Mouse (Mus musculus): Measurements from ENCODE around the gene Tprkb. TPM values are rescaled to one million over a fixed set of nuclear protein-coding genes. Genes with fewer than 3 reads are reported as not detected.
A peak's percentile ranks its signal among the peaks of the same experiment; 100 is the strongest.
"Not testable (repeated sequence)": the region's sequence is repeated elsewhere in the genome, so short reads cannot be mapped to it uniquely, and the experiment has no call there.

The Tprkb gene
- polyA plus RNA-seq (2012; rRNA removed): 109 and 124 TPM in 2 replicates

DNA sequence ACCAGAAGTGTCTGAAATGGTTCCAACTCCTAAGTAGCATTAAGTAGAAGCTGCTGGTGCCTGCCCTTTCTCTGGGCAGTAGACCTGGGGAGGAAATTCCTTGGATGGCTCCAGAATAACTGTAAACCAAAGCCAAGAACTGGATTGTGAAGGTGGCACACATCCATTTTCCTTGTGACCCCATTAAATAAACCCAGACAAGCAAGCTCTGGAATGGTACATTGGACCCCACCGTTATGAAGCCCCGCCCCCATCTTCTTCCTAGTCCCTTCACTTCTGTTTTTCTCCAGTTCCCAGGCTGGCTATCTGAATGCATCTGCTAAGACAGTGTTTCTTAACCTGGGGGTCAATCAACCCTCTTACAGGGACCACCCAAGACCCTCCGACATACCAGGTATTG is at the start of gene Tprkb:
TSS of gene Tprkb (plus strand) at position 279 of the 400 bp plus-strand sequence.
- Histone ChIP-seq H3K4me1 (ENCODE audit: control insufficient read depth, insufficient read depth, low read length) (no peaks in the 10 kb centered on the region), H3K4me3 (ENCODE audit: insufficient read depth, low read length) (no peak within 1 kb of the TSS; the same call in 1 of the 2 replicates)

DNA sequence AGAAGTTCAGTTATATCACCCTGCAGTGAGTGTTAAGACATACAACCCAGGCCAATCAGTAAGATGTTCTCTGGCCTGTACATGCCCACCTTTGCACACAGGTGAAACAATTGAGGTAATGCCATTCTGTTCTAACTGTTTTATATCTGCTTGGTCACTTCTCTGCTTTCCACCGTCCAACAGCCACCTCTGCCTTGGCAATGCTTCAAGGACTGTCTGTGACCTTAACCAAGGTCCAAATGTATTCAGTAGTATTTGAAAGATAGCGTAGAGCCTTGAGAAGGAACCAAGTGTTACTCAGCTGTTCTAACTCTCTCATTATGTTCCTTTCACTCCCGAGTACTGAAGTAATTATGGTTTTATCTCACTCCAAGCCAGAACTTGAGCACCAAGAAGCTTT is 49.1 kb upstream of the Tprkb start:
- no peak overlapping the region for H3K4me3 ChIP-seq (ENCODE audit: insufficient read depth, low read length)
- H3K27ac ChIP-seq (ENCODE audit: insufficient read depth, low read length): no peak overlapping the region; the same call in 1 of the 2 replicates
- TF ChIP-seq CTCF (IDR thresholded peaks at IDR 0.05; ENCODE audit: extremely low read depth, insufficient read depth, low read length): no peak
- no peak for TF ChIP-seq POLR2A (IDR thresholded peaks at IDR 0.05; ENCODE audit: extremely low read depth, insufficient read depth, low read length)
- H3K4me1 ChIP-seq (ENCODE audit: control insufficient read depth, insufficient read depth, low read length): 0 out of 2 replicates have a peak, but pooled peaks cover 2% of the 10 kb centered on the region

More for the DNA sequence above, at the start of gene Tprkb:
- 0 out of 2 replicates have a peak within 1 kb of the TSS, but pooled peaks have one; percentile 10 for H3K27ac ChIP-seq (ENCODE audit: insufficient read depth, low read length)
- TF ChIP-seq POLR2A (IDR thresholded peaks at IDR 0.05; ENCODE audit: extremely low read depth, insufficient read depth, low read length) (no peak), CTCF (IDR thresholded peaks at IDR 0.05; ENCODE audit: extremely low read depth, insufficient read depth, low read length) (no peak)

DNA sequence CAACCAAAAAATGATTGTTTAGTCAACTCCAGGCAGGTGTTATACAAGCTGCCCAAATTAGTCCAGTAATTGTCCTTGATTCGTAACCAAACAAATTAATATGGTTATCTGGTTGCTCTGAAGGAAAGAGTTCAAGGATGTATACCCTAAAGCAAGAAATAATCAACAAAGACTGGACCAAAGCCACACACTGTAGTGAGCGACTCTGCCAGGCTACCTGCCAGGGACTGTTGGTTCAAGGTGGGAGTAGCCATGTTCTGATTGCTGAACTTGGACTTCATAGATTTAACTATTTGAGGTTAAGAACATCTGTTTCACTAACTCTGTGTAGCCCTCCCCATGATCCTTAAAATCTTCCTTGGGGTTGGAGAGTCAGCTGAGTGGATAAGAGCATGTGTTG is 48.5 kb upstream of the Tprkb start:
- Histone ChIP-seq H3K4me3 (ENCODE audit: insufficient read depth, low read length) (no peak overlapping the region), H3K4me1 (ENCODE audit: control insufficient read depth, insufficient read depth, low read length) (0 out of 2 replicates have a peak, but pooled peaks cover 2% of the 10 kb centered on the region), H3K27ac (ENCODE audit: insufficient read depth, low read length) (no peak overlapping the region)
- TF ChIP-seq CTCF (IDR thresholded peaks at IDR 0.05; ENCODE audit: extremely low read depth, insufficient read depth, low read length): no peak
- TF ChIP-seq POLR2A (IDR thresholded peaks at IDR 0.05; ENCODE audit: extremely low read depth, insufficient read depth, low read length): no peak

DNA sequence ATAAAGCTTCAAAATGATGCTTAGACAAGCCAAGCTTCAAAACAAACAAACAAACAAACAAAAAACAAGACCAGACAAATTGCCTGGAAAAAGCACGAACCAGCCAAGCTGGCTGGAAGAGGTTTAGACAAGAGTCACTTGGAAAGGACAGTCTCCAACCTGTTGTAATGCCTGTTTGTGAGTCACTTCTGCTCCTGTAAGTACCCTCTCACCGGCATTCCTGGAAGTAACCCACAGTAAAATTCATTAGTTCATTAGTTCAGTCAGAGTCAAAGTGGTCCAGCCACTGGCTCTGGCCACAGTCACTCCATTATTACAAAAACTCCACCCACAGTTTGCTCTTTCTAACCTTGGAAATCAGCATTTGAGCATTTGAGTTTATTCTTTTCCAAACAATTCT is 47.8 kb upstream of the Tprkb start:
- H3K27ac ChIP-seq (ENCODE audit: insufficient read depth, low read length): no peak overlapping the region
- 0 out of 2 replicates have a peak, but pooled peaks cover 2% of the 10 kb centered on the region for H3K4me1 ChIP-seq (ENCODE audit: control insufficient read depth, insufficient read depth, low read length)
- no peak overlapping the region for H3K4me3 ChIP-seq (ENCODE audit: insufficient read depth, low read length)
- TF ChIP-seq CTCF (IDR thresholded peaks at IDR 0.05; ENCODE audit: extremely low read depth, insufficient read depth, low read length) (no peak), POLR2A (IDR thresholded peaks at IDR 0.05; ENCODE audit: extremely low read depth, insufficient read depth, low read length) (no peak)

DNA sequence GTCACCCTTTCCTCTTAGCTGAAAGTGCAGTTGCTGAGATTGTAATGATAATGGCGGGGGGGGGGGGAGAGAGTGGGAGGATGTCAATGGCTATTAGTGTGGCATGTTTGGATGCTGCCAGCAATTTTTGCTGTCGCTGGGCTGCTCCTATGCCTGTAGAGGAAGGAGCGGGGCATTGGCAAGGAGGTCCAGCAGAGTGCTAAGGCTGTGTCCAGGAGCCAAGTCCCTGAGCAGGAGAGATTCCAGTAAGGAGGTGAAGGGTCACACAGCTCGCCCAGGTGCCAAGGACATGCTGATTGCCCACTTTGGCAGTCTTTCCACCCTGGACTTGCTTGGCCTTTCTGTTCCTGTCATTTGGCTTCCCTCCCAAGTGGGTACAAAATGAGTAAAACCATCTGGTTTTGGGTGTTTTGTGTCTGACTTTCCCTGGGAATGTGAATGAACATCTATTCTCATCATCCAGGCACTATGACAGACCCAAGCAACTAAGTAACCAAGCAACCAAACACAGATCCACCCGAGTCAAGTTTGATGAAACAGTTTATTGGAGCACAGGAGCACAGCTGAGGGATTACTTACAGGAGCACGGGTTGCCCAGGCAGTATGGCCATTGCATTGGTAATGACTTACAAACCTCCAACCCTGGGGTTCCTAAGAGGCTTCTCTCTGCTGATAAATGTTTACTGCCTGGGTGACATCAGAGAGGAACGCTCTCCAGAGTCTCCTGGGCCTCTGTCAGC is 46.6 kb upstream of the Tprkb start:
- H3K4me3 ChIP-seq (ENCODE audit: insufficient read depth, low read length); H3K27ac ChIP-seq (ENCODE audit: insufficient read depth, low read length); H3K4me1 ChIP-seq (ENCODE audit: control insufficient read depth, insufficient read depth, low read length): not testable (repeated sequence)

DNA sequence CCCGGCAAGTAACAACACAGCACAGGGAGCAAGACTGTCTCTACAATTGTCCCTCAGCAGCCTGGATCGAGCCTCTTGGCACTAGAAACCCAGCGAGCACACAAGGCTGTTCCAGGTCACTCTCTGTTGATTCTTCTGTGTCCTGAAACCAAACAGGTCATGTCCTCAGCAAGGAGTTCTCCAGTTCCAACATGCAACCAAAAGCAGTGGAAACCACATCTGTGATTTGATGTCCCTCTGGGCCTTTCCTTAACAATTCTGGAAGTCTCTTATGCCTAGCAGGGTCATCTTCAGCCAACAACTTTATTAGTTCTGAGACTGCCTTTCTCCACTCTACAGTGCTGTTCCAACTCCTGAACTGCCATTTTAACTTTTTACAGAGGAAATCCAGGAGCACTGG is 45.5 kb upstream of the Tprkb start:
- H3K4me3 ChIP-seq (ENCODE audit: insufficient read depth, low read length); H3K27ac ChIP-seq (ENCODE audit: insufficient read depth, low read length); H3K4me1 ChIP-seq (ENCODE audit: control insufficient read depth, insufficient read depth, low read length): not testable (repeated sequence)

DNA sequence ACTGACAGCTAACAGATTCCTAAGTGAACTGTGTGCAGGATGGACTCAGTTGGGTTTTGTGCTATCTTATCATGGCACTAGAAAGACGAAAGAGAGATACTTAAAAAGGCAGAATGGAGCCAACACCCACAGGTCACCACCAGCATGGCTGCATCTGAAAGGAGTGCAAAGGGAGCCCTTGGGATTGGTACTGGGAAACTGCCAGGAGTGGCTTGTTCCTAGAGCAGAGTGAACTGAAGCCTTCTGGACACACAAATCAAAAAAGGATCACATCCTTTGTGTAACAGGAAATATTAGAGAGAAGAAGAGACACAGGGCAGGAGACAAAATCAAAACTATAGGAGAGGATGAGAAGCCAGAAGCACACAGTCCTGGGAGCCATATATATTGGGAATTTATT is 44.7 kb upstream of the Tprkb start:
- H3K4me3 ChIP-seq (ENCODE audit: insufficient read depth, low read length); H3K27ac ChIP-seq (ENCODE audit: insufficient read depth, low read length); H3K4me1 ChIP-seq (ENCODE audit: control insufficient read depth, insufficient read depth, low read length): not testable (repeated sequence)

DNA sequence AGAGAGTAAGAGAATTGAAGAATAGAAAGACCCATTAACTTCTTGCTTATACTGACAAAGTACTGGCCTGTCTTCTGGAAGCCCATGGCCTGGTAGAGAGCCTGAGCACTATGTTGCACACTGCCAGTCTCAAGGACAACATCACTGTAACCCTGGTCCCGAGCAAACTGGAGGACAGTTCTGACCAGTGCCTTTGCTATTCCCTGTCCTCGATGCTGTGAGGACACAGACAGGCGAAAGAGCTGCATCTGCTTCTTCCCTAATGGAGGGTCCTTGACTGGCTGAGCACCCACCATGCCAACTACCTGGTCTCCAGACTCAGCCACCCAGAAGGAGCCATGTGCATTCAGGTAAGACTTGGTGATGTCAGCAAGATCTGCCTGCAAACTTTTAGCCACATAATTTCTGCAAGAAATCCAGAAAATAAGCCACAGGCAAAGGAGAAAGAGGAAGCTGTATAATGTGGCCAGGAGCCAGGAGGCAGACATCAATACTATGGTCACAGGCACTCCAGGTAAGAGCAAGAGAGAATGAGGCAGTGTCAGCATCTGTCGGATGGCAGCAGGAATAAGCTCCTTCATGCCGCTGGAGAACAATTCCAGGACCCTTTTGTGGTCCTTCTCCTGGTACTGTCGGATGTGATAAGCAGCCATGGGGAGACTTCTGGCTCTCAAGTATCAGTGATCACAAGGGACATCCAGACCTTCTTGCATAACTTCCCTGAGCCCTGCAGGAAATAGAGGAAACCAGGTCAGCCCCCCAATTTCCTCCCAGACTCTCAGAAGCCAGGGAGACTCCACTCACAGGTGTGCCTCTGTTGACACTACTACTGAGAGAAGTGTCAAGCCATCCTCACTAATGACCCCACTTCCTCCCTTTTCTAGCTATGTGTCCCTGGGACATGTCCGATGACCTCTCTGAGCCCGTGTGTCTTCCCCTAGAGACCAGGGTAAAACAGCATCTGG is 43.7 kb upstream of the Tprkb start:
- Histone ChIP-seq H3K4me3 (ENCODE audit: insufficient read depth, low read length) (no peak overlapping the region), H3K27ac (ENCODE audit: insufficient read depth, low read length) (no peak overlapping the region), H3K4me1 (ENCODE audit: control insufficient read depth, insufficient read depth, low read length) (0 out of 2 replicates have a peak, but pooled peaks cover 2% of the 10 kb centered on the region)
- TF ChIP-seq POLR2A (IDR thresholded peaks at IDR 0.05; ENCODE audit: extremely low read depth, insufficient read depth, low read length) (no peak), CTCF (IDR thresholded peaks at IDR 0.05; ENCODE audit: extremely low read depth, insufficient read depth, low read length) (no peak)

DNA sequence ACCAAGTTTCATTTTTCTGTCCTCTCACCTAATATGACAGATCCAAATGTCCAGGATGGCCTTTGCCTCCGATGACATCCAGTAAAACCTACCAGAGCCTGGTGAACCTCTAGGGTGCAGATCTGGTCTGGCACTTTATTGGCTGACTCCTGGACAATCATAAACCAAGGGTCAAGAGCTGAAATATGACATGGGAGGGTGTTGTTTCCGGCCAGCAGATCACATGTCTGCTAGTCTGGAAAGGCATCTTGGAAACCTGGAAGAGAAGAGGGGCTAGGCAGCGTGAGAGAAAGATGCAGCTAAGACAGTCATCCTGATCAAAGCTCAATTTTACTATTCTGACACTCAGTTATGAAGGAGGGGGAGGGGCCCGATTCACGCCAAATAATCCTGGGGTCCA is 42.7 kb upstream of the Tprkb start, which contains the start of gene Nat8f2:
TSS of gene Nat8f2 (minus strand) at position 153 of the 400 bp plus-strand sequence.
- not testable (repeated sequence) for H3K4me1 ChIP-seq (ENCODE audit: control insufficient read depth, insufficient read depth, low read length); H3K4me3 ChIP-seq (ENCODE audit: insufficient read depth, low read length); H3K27ac ChIP-seq (ENCODE audit: insufficient read depth, low read length)

DNA sequence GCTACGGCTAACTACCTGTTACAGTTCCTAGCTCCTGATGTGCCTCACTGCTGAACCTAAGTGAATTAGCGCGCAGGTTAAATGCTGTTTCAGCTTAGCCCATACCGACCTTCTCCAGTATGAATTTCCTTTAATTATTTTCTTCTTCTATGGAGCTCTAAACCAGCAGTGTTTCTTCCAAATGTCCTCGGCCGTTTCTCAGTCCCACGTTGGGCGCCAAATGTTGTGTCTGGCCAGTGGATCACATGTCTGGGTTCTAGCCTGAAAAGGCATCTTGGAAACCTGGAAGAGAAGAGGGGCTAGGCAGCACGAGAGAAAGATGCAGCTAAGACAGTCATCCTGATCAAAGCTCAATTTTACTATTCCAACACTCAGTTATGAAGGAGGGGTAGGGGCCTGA is 28.4 kb upstream of the Tprkb start:
- H3K4me1 ChIP-seq (ENCODE audit: control insufficient read depth, insufficient read depth, low read length); H3K27ac ChIP-seq (ENCODE audit: insufficient read depth, low read length); H3K4me3 ChIP-seq (ENCODE audit: insufficient read depth, low read length): not testable (repeated sequence)
